Mouse (Mus musculus) neural tube, embryonic 12.5 days (tissue): ENCODE results near the gene Myo1e. TPM values are rescaled to one million over a fixed set of nuclear protein-coding genes. Genes with fewer than 3 reads are reported as not detected.
A peak's percentile ranks its signal among the peaks of the same experiment; 100 is the strongest.

Experiments
- ATAC-seq: fragments of 200-750 bp; cut with Nextera tagmentation; 2 replicates; pipeline ENCODE4 v1.8.0; 2017; ENCODE audit warnings: low read depth, mild to moderate bottlenecking, moderate TSS enrichment, moderate library complexity; ENCODE audit not compliant: low FRiP score
- H3K27ac ChIP-seq: fragments of 300-500 bp; sonication (generic); 2 replicates; pipeline ENCODE4 v1.5.1; 2016
- H3K27me3 ChIP-seq: fragments of 300-500 bp; sonication (generic); replicated peaks from 2 replicates; pipeline ENCODE4 v1.6.1; 2016; ENCODE audit warnings: mild to moderate bottlenecking
- H3K36me3 ChIP-seq: fragments of 300-500 bp; sonication (generic); 2 replicates; pipeline ENCODE4 v1.6.1; 2016; ENCODE audit warnings: mild to moderate bottlenecking
- H3K4me1 ChIP-seq: fragments of 300-500 bp; sonication (generic); 2 replicates; pipeline ENCODE4 v1.6.1; 2016
- H3K4me2 ChIP-seq: fragments of 300-500 bp; sonication (generic); replicated peaks from 2 replicates; pipeline ENCODE4 v1.6.1; 2016; ENCODE audit warnings: mild to moderate bottlenecking
- H3K4me3 ChIP-seq: fragments of 300-500 bp; sonication (generic); 2 replicates; pipeline ENCODE4 v1.5.1; 2016
- H3K9ac ChIP-seq: fragments of 300-500 bp; sonication (generic); 2 replicates; pipeline ENCODE4 v1.6.1; 2016; ENCODE audit warnings: mild to moderate bottlenecking
- H3K9me3 ChIP-seq: fragments of 300-500 bp; sonication (generic); 2 replicates; pipeline ENCODE4 v1.6.1; 2016; ENCODE audit warnings: mild to moderate bottlenecking
- WGBS: fragments of 180-500 bp; shearing (Covaris S2); methylation state at CpG from one replicate; pipeline ENCODE4 v1.1.7; 2016; 5-methylcytosine and 5-hydroxymethylcytosine counted together
- microRNA-seq: library from miRNA; unstranded; fragments of <30 nt; microRNA quantifications from one replicate; pipeline ENCODE4, GENCODE M21; 2017
- polyA plus RNA-seq: library from polyadenylated mRNA; unstranded; fragments of >200 nt; fragmentation: Nextera tagmentation; extraction: Ambion mirVana; gene quantifications from 2 replicates; pipeline ENCODE4 v1.2.1, GENCODE M21; 2016

The Myo1e gene
- polyA plus RNA-seq, 1 experiment from 2014 or later: 11.3 TPM

GRCm38 (mm10) chr9:70416412-70416811 is 209.3 kb downstream of the Myo1e start:
- H3K9me3 ChIP-seq: no peaks in the 10 kb centered on the region
- H3K4me1 ChIP-seq: peaks cover 8% of the 10 kb centered on the region
- no peak for ATAC-seq
- no peak overlapping the region for H3K9ac ChIP-seq
- 83% methylated on average over 3 of the region's 3 CpGs for WGBS
- no peaks in the 10 kb centered on the region for H3K27me3 ChIP-seq
- no peak overlapping the region for H3K4me3 ChIP-seq
- H3K36me3 ChIP-seq: peaks cover 57% of the 10 kb centered on the region
- H3K4me2 ChIP-seq: no peak overlapping the region
- no peak overlapping the region for H3K27ac ChIP-seq

- H3K4me2 ChIP-seq: peak within 1 kb of the TSS; percentile 89
- no peaks in the 10 kb centered on the region for H3K9me3 ChIP-seq
- WGBS: 3% methylated on average over 45 of the region's 45 CpGs
- H3K36me3 ChIP-seq: peaks cover 37% of the 10 kb centered on the region
- peaks cover 8% of the 10 kb centered on the region for H3K4me1 ChIP-seq
- H3K4me3 ChIP-seq: peak within 1 kb of the TSS; percentile 60
- peak; percentile 93 for ATAC-seq
- no peak within 1 kb of the TSS for H3K27ac ChIP-seq
- H3K27me3 ChIP-seq: no peaks in the 10 kb centered on the region
- peak within 1 kb of the TSS; percentile 63 for H3K9ac ChIP-seq
Observed at GRCm38 (mm10) chr9:70421257-70422056, 214.3 kb downstream of the Myo1e start, which contains the start of gene Ccnb2. Gene Ccnb2 (minus strand): TSS chr9:70421547.

- Histone ChIP-seq H3K27ac (no peak overlapping the region), H3K4me1 (peaks cover 8% of the 10 kb centered on the region), H3K36me3 (peaks cover 40% of the 10 kb centered on the region), H3K4me3 (no peak overlapping the region), H3K27me3 (no peaks in the 10 kb centered on the region), H3K9me3 (no peaks in the 10 kb centered on the region), H3K9ac (no peak overlapping the region), H3K4me2 (no peak overlapping the region)
- WGBS: 95% methylated on average over 2 of the region's 2 CpGs
- no peak for ATAC-seq
Observed at GRCm38 (mm10) chr9:70422661-70423060, 215.5 kb downstream of the Myo1e start.

- H3K36me3 ChIP-seq: peaks cover 71% of the 10 kb centered on the region
Observed at GRCm38 (mm10) chr9:70439959-70440358, 232.8 kb downstream of the Myo1e start.

GRCm38 (mm10) chr9:70449072-70449471 is 241.9 kb downstream of the Myo1e start:
- ATAC-seq: no peak
- peaks cover 43% of the 10 kb centered on the region for H3K36me3 ChIP-seq
- no peaks in the 10 kb centered on the region for H3K27me3 ChIP-seq
- H3K4me2 ChIP-seq: no peak overlapping the region
- no peaks in the 10 kb centered on the region for H3K4me1 ChIP-seq
- H3K27ac ChIP-seq: no peak overlapping the region
- no peak overlapping the region for H3K9ac ChIP-seq
- no peaks in the 10 kb centered on the region for H3K9me3 ChIP-seq
- H3K4me3 ChIP-seq: no peak overlapping the region
- 96% methylated on average over 5 of the region's 5 CpGs for WGBS

More at GRCm38 (mm10) chr9:70439959-70440358, 232.8 kb downstream of the Myo1e start:
- WGBS: 94% methylated on average over 4 of the region's 4 CpGs
- no peaks in the 10 kb centered on the region for H3K4me1 ChIP-seq
- no peak overlapping the region for H3K9ac ChIP-seq
- no peaks in the 10 kb centered on the region for H3K27me3 ChIP-seq
- no peak overlapping the region for H3K4me2 ChIP-seq
- no peaks in the 10 kb centered on the region for H3K9me3 ChIP-seq
- no peak overlapping the region for H3K27ac ChIP-seq
- no peak for ATAC-seq
- no peak overlapping the region for H3K4me3 ChIP-seq

Small RNA genes within 50 kb of the gene (microRNA-seq; reads per million reads assigned to microRNA genes)
- 5.0 reads per million, percentile 15 among the genes with 10 or more reads in this experiment for gene Mir5626

Other genes with a start within 250 kb of the Myo1e start
- 94.7 and 105 TPM in 2 replicates for gene Bnip2, start 217.9 kb upstream of the Myo1e start, polyA plus RNA-seq
- 173 and 183 TPM in 2 replicates for gene Gtf2a2, start 194.8 kb upstream of the Myo1e start, polyA plus RNA-seq
- gene Gcnt3, start 169.3 kb upstream of the Myo1e start, polyA plus RNA-seq: not detected in 2 replicates
- 2.4 and 3.0 TPM in 2 replicates for gene Fam81a, start 64.8 kb upstream of the Myo1e start, polyA plus RNA-seq
- gene Ccnb2, start 214.2 kb downstream of the Myo1e start, polyA plus RNA-seq: 126 and 128 TPM in 2 replicates